Mouse (Mus musculus): Measurements from ENCODE around the gene Mup8.
"Not testable (repeated sequence)": the region's sequence is repeated elsewhere in the genome, so short reads cannot be mapped to it uniquely, and the experiment has no call there.

The Mup8 gene

GRCm38 (mm10) chr4:60222499-60222898 lies at the start of gene Mup8:
Mup8 (minus strand) TSS chr4:60222599.
- DNase-seq (ENCODE audit: low read depth): not testable (repeated sequence)

GRCm38 (mm10) chr4:60265977-60266770 lies 43.8 kb upstream of the Mup8 start:
- DNase-seq (ENCODE audit: low read depth): not testable (repeated sequence)

GRCm38 (mm10) chr4:60262706-60263105 lies 40.3 kb upstream of the Mup8 start:
- DNase-seq (ENCODE audit: low read depth): not testable (repeated sequence)
